Mouse (Mus musculus) liver, embryonic 12.5 days (tissue): ENCODE results near the gene Cldn34c2. TPM values are rescaled to one million over a fixed set of nuclear protein-coding genes. Genes with fewer than 3 reads are reported as not detected.
A peak's percentile ranks its signal among the peaks of the same experiment; 100 is the strongest.
"Not testable (repeated sequence)": the region's sequence is repeated elsewhere in the genome, so short reads cannot be mapped to it uniquely, and the experiment has no call there.

Experiments used
- ATAC-seq: fragments of 200-750 bp; cut with Nextera tagmentation; 2 replicates; pipeline ENCODE4 v1.8.0; 2017; ENCODE audit warnings: moderate number of reproducible peaks, mild to moderate bottlenecking, moderate library complexity
- H3K27ac ChIP-seq: fragments of 300-500 bp; sonication (generic); 2 replicates; pipeline ENCODE4 v1.5.1; 2016; ENCODE audit warnings: mild to moderate bottlenecking
- H3K27me3 ChIP-seq: fragments of 300-500 bp; sonication (generic); replicated peaks from 2 replicates; pipeline ENCODE4 v1.6.1; 2016; ENCODE audit warnings: mild to moderate bottlenecking, moderate library complexity
- H3K36me3 ChIP-seq: fragments of 300-500 bp; sonication (generic); 2 replicates; pipeline ENCODE4 v1.6.1; 2016; ENCODE audit warnings: mild to moderate bottlenecking, moderate library complexity
- H3K4me1 ChIP-seq: fragments of 300-500 bp; sonication (generic); 2 replicates; pipeline ENCODE4 v1.6.1; 2016
- H3K4me2 ChIP-seq: fragments of 300-500 bp; sonication (generic); 2 replicates; pipeline ENCODE4 v1.6.1; 2016; ENCODE audit warnings: mild to moderate bottlenecking, moderate library complexity
- H3K4me3 ChIP-seq: fragments of 300-500 bp; sonication (generic); 2 replicates; pipeline ENCODE4 v1.5.1; 2016; ENCODE audit warnings: mild to moderate bottlenecking, moderate library complexity
- H3K9ac ChIP-seq: fragments of 300-500 bp; sonication (generic); 2 replicates; pipeline ENCODE4 v1.6.1; 2016; ENCODE audit warnings: mild to moderate bottlenecking, moderate library complexity
- H3K9me3 ChIP-seq: fragments of 300-500 bp; sonication (generic); replicated peaks from 2 replicates; pipeline ENCODE4 v1.6.1; 2016; ENCODE audit warnings: mild to moderate bottlenecking, moderate library complexity
- WGBS: fragments of 180-500 bp; shearing (Covaris S2); methylation state at CpG from one replicate; pipeline ENCODE4 v1.1.7; 2016; ENCODE audit not compliant: insufficient replicate concordance; 5-methylcytosine and 5-hydroxymethylcytosine counted together
- polyA plus RNA-seq: library from polyadenylated mRNA; unstranded; fragments of >200 nt; fragmentation: Nextera tagmentation; extraction: Ambion mirVana; gene quantifications from 2 replicates; pipeline ENCODE4 v1.2.1, GENCODE M21; 2016

The Cldn34c2 gene
- not detected in 2 replicates for polyA plus RNA-seq

DNA sequence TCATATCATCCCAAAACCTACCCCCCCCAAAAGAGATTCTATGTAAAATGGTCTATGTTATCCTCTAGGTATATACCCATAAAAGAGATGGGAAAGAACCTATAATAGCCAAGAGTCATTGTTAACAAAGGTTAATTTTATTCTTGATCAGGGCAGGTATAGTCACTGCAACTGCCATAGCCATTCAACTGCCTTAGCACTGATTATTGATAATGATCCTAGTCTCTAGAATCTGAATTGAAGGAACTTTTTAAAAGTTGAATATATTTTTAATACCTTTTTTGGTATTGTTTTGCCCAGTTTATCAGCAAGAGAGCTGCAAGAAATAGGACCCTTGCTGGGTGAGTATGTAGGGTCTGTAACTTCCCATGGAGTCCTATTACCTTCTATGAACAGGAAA, at the start of gene Cldn34c2:
Cldn34c2 (plus strand) TSS at position 301 of the 400 bp plus-strand sequence.
- ATAC-seq, H3K27ac ChIP-seq, H3K4me3 ChIP-seq, H3K9me3 ChIP-seq, H3K36me3 ChIP-seq, H3K4me2 ChIP-seq, H3K9ac ChIP-seq, H3K27me3 ChIP-seq, H3K4me1 ChIP-seq: not testable (repeated sequence)

DNA sequence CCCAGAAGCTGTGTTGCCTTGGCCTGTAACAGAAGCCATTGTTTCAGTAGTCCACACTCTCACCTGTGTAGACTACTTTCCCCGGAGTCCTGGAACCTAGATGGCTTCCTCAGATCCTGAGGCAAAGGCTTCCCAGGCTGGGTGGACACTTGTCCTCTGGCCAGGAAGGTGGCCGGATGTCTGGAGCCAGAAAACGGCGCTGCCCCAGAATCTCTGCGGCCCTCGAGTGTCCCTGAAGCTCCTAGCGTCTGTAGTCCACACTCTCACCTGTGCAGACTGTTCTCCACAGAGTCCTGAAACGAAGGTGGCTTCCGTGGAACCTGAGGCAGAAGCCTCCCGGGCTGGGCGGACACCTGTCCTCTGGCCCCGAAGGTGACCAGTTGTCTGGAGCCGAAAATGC, 30.1 kb upstream of the Cldn34c2 start:
- 76% methylated on average over 13 of the region's 13 CpGs for WGBS
- H3K4me2 ChIP-seq, H3K4me3 ChIP-seq, H3K9me3 ChIP-seq, H3K9ac ChIP-seq, H3K27me3 ChIP-seq, H3K36me3 ChIP-seq, ATAC-seq, H3K4me1 ChIP-seq, H3K27ac ChIP-seq: not testable (repeated sequence)

DNA sequence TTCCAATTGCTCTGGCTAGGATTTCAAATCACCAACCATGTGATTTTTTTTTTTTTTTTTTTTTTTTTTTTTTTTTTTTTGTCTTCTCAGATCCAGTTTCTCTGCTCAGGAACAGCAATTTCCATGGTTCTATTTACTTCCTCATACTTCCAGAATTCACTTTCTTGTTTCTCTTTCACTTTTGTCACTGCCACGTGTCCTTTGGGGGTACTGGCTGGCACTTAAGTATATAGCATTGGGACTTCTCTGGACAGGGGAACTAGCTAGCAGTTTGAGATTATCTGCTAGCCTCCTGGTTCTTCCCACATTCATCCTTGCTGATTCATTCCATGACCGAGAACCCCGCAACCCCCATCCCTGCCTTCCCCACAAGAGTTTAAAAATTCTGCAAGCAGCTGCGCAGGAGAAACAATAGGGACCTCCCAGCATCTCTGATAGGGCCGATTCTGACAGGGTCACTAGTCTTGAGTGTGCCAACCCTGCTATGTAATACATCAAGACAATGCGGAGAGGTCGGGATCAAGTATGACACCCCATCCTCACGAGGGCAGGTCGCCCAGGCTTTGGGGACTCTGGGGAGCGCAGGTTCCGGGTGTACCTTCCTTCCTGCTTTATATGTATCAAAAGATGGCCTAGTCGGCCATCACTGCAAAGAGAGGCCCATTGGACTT, 30.8 kb downstream of the Cldn34c2 start:
- ATAC-seq: peak; percentile 55
- not testable (repeated sequence) for H3K9me3 ChIP-seq

More for the DNA sequence above, 30.8 kb downstream of the Cldn34c2 start:
- 70% methylated on average over 9 of the region's 12 CpGs for WGBS
- not testable (repeated sequence) for H3K4me3 ChIP-seq, H3K36me3 ChIP-seq, H3K9ac ChIP-seq, H3K4me1 ChIP-seq, H3K27me3 ChIP-seq, H3K27ac ChIP-seq, H3K4me2 ChIP-seq

Other genes with a start within 250 kb of the Cldn34c2 start
- not detected in 2 replicates for gene Gm17467, start 123.1 kb downstream of the Cldn34c2 start, polyA plus RNA-seq
- not detected in 2 replicates for gene Cldn34c3, start 212.0 kb downstream of the Cldn34c2 start, polyA plus RNA-seq